Comparison of ENCODE assay signal across 7 mouse cellular contexts in the genomic region with DNA sequence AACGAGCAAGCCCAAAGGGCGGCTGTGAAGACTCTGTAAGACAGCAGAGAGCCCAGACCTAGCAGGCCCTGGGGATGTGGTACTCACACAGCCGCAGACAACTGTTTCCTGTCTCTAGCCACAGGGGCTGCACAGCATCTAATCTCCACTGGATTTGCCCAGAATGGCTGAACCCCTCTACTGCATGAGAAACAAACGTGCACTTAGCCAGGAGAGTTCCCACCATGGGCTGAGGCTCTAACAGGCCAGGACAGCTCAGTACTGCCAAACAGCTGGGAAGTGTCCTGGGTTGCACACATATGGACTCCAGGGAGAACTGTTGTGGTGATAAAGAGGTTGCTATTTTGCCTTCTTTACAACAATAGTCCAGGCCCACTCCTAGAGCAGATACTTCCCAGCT.
A peak's percentile ranks its signal among the peaks of the same experiment; 100 is the strongest.
DNase-seq lines count a peak whose midpoint lies in the region; ATAC-seq lines count a peak whose summit lies in the region.

No protein-coding gene starts in this region.

- whole genome bisulfite sequencing in heart, embryonic 12.5 days: 40% methylated on average over 4 of the region's 4 CpGs
- WGBS in midbrain, embryonic 10.5 days: 76% methylated on average over 4 of the region's 4 CpGs

- H3K4me2 ChIP-seq in heart, embryonic 12.5 days: no peak overlapping the region

- no peaks in the 10 kb centered on the region for H3K36me3 ChIP-seq in heart, embryonic 12.5 days
- no peaks in the 10 kb centered on the region for H3K36me3 ChIP-seq in midbrain, embryonic 10.5 days

- ATAC-seq in heart, embryonic 12.5 days (ENCODE audit: insufficient number of reproducible peaks, low FRiP score): 0 out of 2 replicates have a peak, but pooled peaks have one; percentile 47

- 0 out of 2 replicates have a peak overlapping the region, but pooled peaks have one; percentile 12 for H3K27ac ChIP-seq in heart, embryonic 12.5 days (ENCODE audit: poor library complexity, severe bottlenecking)
- no peak overlapping the region for H3K27ac ChIP-seq in midbrain, embryonic 10.5 days (replicated peaks)

- H3K9ac ChIP-seq in heart, embryonic 12.5 days: no peak overlapping the region

- H3K9me3 ChIP-seq in heart, embryonic 12.5 days (replicated peaks): no peaks in the 10 kb centered on the region
- no peaks in the 10 kb centered on the region for H3K9me3 ChIP-seq in midbrain, embryonic 10.5 days (replicated peaks)

- no peaks in the 10 kb centered on the region for H3K27me3 ChIP-seq in heart, embryonic 12.5 days (replicated peaks)
- no peaks in the 10 kb centered on the region for H3K27me3 ChIP-seq in midbrain, embryonic 10.5 days (ENCODE audit: low read depth, poor library complexity, severe bottlenecking)

- H3K4me1 ChIP-seq in heart, embryonic 12.5 days (replicated peaks): peaks cover 47% of the 10 kb centered on the region
- H3K4me1 ChIP-seq in midbrain, embryonic 10.5 days: peaks cover 10% of the 10 kb centered on the region; the same call in 1 of the 2 replicates

- no peak overlapping the region for H3K4me3 ChIP-seq in heart, embryonic 12.5 days
- no peak overlapping the region for H3K4me3 ChIP-seq in midbrain, embryonic 10.5 days

- peak; percentile 46 for DNase-seq in urinary bladder, postnatal 14 days (ENCODE audit: low spot score)
- no peak for DNase-seq in urinary bladder, adult 2 months (ENCODE audit: low spot score)
- peak; percentile 65 for DNase-seq in kidney, postnatal 10 days
- DNase-seq in testis, postnatal 14 days (ENCODE audit: low spot score): peak; percentile 55
- DNase-seq in midbrain, embryonic 10.5 days (ENCODE audit: low spot score): no peak
- no peak for DNase-seq in right cerebral cortex, postnatal 14 days

Comparison
In these comparisons a context has a peak if more than half of its experiments do, and no peak if none do; other contexts are left out.
1. DNase-seq: peak in urinary bladder, postnatal 14 days (single experiment), kidney, postnatal 10 days (single experiment) and testis, postnatal 14 days (single experiment); none in urinary bladder, adult 2 months (single experiment), midbrain, embryonic 10.5 days (single experiment) and right cerebral cortex, postnatal 14 days (single experiment).